17 mouse cellular contexts compared by ENCODE assay signal in the genomic region with DNA sequence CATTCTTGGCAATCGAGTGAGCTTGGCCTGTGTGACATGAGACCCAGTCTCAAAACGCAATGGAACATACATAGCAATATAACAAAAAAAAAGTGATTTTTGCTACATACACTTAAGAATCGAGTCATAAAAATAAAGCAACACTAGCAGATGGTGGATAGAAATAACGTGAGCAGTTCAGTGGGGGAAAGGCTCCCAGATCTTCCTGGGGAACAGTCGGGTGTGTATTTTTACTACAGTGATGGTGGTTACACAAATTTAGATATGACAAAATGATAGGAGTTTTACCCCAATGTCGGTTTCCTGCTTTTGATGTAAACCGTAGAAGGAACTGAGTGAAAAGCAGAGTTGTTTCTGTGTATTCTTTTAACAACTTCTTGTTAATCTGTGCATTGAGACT. TPM values are rescaled to one million over a fixed set of nuclear protein-coding genes. Genes with fewer than 3 reads are reported as not detected.
"Had no signal": no experiment of that assay in that cellular context is flagged by ENCODE, and none has a peak within 500 bp of the region (broad histone marks: within the 10 kb centered on the region; RNA-seq: fewer than 3 reads in every experiment).

No protein-coding gene starts in this region.

- H3K9me3 ChIP-seq: midbrain, embryonic 13.5 days; midbrain, embryonic 15.5 days had no signal

- H3K27ac ChIP-seq: liver, embryonic 14.5 days had no signal

- H3K36me3 ChIP-seq: midbrain, embryonic 13.5 days; midbrain, embryonic 15.5 days; neural tube, embryonic 13.5 days had no signal

- H3K4me3 ChIP-seq: myocyte had no signal

- DNase-seq: lung, adult 18-20 months; lung, embryonic 14.5 days; lung, postnatal 10 days; lung, postnatal 4 days; retina, postnatal 1 day; right cerebral cortex, postnatal 25 days; right cerebral cortex, postnatal 4 days; spleen, adult 18-20 months; thymus, adult 2 months; thymus, postnatal 25 days; thymus, postnatal 4 days had no signal

- H3K9ac ChIP-seq: liver, embryonic 14.5 days; lung, embryonic 14.5 days had no signal

RNA-seq across cellular contexts. Expression of a gene that starts 1.0 kb away (rescaled TPM):
- polyA plus RNA-seq: myocyte had no signal

RNA-seq across cellular contexts. Expression of a gene that starts 51.1 kb away (rescaled TPM):
- polyA plus RNA-seq: liver, embryonic 16.5 days; myocyte had no signal
